Mouse (Mus musculus): ENCODE measurements at regions not wholly inside any gene's neighbourhood (a gene's known extent, or its start where the extent isn't known, plus 50 kb on each side); places are given as distances from the start of the nearest gene placed in this dataset.

DNA sequence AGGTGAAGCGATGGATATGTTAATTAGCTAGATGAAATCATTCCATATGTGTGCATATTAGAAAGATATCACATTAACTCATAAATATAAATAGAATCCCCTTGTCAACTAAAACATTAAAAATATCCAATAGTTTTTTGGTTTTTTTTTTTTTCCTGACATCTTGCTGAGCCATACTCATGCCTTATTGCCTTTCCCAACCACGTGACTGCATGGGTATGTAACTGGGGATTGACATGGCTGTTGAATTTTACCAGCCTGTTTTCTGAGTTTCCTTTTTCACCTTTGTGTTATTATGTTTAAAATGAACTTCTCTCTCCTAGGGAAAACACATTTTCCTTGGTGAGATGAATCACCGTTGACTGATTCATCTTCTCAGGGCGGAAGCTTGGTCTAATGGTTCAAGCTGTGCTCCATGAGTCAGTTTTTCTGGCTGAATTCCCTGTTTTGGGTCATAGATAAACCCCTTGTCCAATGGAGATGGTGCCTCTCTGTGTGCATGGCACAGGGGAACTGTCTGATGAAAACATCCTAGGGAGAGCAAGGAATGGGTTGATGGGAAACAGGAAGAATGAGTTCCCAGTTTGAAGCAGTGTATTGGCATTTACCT lies 181.1 kb downstream of the Adcyap1 start:
- Histone ChIP-seq H3K27ac (ENCODE audit: insufficient read depth, low read depth, low read length, poor library complexity, severe bottlenecking) (no peak overlapping the region), H3K36me3 (ENCODE audit: control insufficient read depth, insufficient read depth, low read length, poor library complexity, severe bottlenecking) (no peaks in the 10 kb centered on the region), H3K9me3 (ENCODE audit: control insufficient read depth, insufficient read depth, low read depth, low read length) (no peaks in the 10 kb centered on the region), H3K9ac (ENCODE audit: insufficient read depth, low read depth, low read length, poor library complexity, severe bottlenecking) (no peak overlapping the region), H3K4me1 (ENCODE audit: control insufficient read depth in 2 of 2, insufficient read depth in 2 of 2, low read length in 2 of 2, poor library complexity in 1 of 2) (no peaks in the 10 kb centered on the region), H3K4me3 (ENCODE audit: insufficient read depth in 1 of 2, low read depth in 1 of 2, low read length in 2 of 2, poor library complexity in 1 of 2, severe bottlenecking in 1 of 2) (no peak overlapping the region)
- no peak for TF ChIP-seq ZC3H11A (IDR thresholded peaks at IDR 0.05; ENCODE audit: borderline replicate concordance, low read depth, low read length)
- no peak for TF ChIP-seq CHD2 (IDR thresholded peaks at IDR 0.05; ENCODE audit: low read depth, low read length)
- TF ChIP-seq ZNF384 (IDR thresholded peaks at IDR 0.05; ENCODE audit: low read depth, low read length): no peak
- no peak for TF ChIP-seq HCFC1 (IDR thresholded peaks at IDR 0.05; ENCODE audit: borderline replicate concordance, insufficient read depth, low read length)
- TF ChIP-seq MAFK (IDR thresholded peaks at IDR 0.05; ENCODE audit: insufficient read depth, low read depth, low read length): no peak
- no peak for DNase-seq (ENCODE audit: low read depth, low spot score)
- in situ Hi-C loops (cut with MboI; ENCODE audit: low sequenced_read_pairs in 2 of 2, unreplicated experiment in 2 of 2): no loop called here

DNA sequence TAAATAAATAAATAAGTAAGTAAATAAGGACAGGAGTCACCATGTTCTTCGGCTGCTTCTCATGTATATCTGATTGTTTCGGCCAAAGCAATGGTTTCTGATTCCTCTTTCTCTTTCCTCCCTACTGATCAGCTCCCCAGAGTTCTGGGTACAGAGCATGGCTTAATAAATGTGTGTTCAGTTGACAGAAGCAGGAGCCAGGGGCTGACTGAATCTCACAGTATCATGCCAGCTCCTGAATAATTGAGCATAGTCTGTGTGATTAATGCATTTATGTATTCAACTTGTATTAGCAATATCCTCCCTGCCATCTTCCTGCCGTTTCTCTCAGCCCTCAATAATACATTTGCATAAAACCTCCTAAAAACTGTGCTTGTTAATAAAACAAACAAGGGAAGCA lies 191.4 kb downstream of the Adcyap1 start:
- Histone ChIP-seq H3K9me3 (ENCODE audit: control insufficient read depth, insufficient read depth, low read depth, low read length) (no peaks in the 10 kb centered on the region), H3K4me3 (ENCODE audit: insufficient read depth in 1 of 2, low read depth in 1 of 2, low read length in 2 of 2, poor library complexity in 1 of 2, severe bottlenecking in 1 of 2) (no peak overlapping the region), H3K4me1 (ENCODE audit: control insufficient read depth in 2 of 2, insufficient read depth in 2 of 2, low read length in 2 of 2, poor library complexity in 1 of 2) (no peaks in the 10 kb centered on the region), H3K36me3 (ENCODE audit: control insufficient read depth, insufficient read depth, low read length, poor library complexity, severe bottlenecking) (no peaks in the 10 kb centered on the region), H3K27ac (ENCODE audit: insufficient read depth, low read depth, low read length, poor library complexity, severe bottlenecking) (no peak overlapping the region), H3K9ac (ENCODE audit: insufficient read depth, low read depth, low read length, poor library complexity, severe bottlenecking) (no peak overlapping the region)
- DNase-seq (ENCODE audit: low read depth, low spot score): no peak
- TF ChIP-seq ZNF384 (IDR thresholded peaks at IDR 0.05; ENCODE audit: low read depth, low read length): no peak
- no peak for TF ChIP-seq MAFK (IDR thresholded peaks at IDR 0.05; ENCODE audit: insufficient read depth, low read depth, low read length)
- TF ChIP-seq HCFC1 (IDR thresholded peaks at IDR 0.05; ENCODE audit: borderline replicate concordance, insufficient read depth, low read length): no peak
- no peak for TF ChIP-seq CHD2 (IDR thresholded peaks at IDR 0.05; ENCODE audit: low read depth, low read length)
- TF ChIP-seq ZC3H11A (IDR thresholded peaks at IDR 0.05; ENCODE audit: borderline replicate concordance, low read depth, low read length): no peak
- in situ Hi-C loops (cut with MboI; ENCODE audit: low sequenced_read_pairs in 2 of 2, unreplicated experiment in 2 of 2): no loop called here

DNA sequence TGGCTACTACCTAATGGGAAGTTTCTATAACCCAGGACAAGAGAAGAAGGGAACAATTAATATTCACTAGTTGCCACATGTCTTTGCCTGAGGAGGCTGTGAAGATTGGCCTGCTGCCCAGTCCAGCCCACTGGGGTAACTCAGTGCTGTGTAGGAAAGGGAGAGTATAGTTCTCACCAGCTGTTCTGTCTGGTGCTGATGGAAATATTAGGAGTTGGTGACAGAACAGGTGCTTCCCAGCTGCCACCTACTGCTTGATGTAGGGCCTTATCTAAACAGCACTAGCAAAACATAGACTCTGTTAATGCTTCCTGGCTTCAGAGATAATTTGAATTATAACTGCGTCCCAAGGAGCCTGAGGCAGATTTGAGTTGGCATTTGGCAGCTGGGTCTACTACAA lies 210.5 kb downstream of the Adcyap1 start:
- Histone ChIP-seq H3K9ac (ENCODE audit: insufficient read depth, low read depth, low read length, poor library complexity, severe bottlenecking) (no peak overlapping the region), H3K36me3 (ENCODE audit: control insufficient read depth, insufficient read depth, low read length, poor library complexity, severe bottlenecking) (no peaks in the 10 kb centered on the region), H3K9me3 (ENCODE audit: control insufficient read depth, insufficient read depth, low read depth, low read length) (no peaks in the 10 kb centered on the region), H3K4me3 (ENCODE audit: insufficient read depth in 1 of 2, low read depth in 1 of 2, low read length in 2 of 2, poor library complexity in 1 of 2, severe bottlenecking in 1 of 2) (no peak overlapping the region), H3K27ac (ENCODE audit: insufficient read depth, low read depth, low read length, poor library complexity, severe bottlenecking) (no peak overlapping the region), H3K4me1 (ENCODE audit: control insufficient read depth in 2 of 2, insufficient read depth in 2 of 2, low read length in 2 of 2, poor library complexity in 1 of 2) (no peaks in the 10 kb centered on the region)
- TF ChIP-seq CHD2 (IDR thresholded peaks at IDR 0.05; ENCODE audit: low read depth, low read length) (no peak), ZC3H11A (IDR thresholded peaks at IDR 0.05; ENCODE audit: borderline replicate concordance, low read depth, low read length) (no peak), ZNF384 (IDR thresholded peaks at IDR 0.05; ENCODE audit: low read depth, low read length) (no peak), HCFC1 (IDR thresholded peaks at IDR 0.05; ENCODE audit: borderline replicate concordance, insufficient read depth, low read length) (no peak), MAFK (IDR thresholded peaks at IDR 0.05; ENCODE audit: insufficient read depth, low read depth, low read length) (no peak)
- in situ Hi-C loops (cut with MboI; ENCODE audit: low sequenced_read_pairs in 2 of 2, unreplicated experiment in 2 of 2): no loop called here
- no peak for DNase-seq (ENCODE audit: low read depth, low spot score)
